Mouse (Mus musculus): ENCODE results near the gene Shmt1.

DNA sequence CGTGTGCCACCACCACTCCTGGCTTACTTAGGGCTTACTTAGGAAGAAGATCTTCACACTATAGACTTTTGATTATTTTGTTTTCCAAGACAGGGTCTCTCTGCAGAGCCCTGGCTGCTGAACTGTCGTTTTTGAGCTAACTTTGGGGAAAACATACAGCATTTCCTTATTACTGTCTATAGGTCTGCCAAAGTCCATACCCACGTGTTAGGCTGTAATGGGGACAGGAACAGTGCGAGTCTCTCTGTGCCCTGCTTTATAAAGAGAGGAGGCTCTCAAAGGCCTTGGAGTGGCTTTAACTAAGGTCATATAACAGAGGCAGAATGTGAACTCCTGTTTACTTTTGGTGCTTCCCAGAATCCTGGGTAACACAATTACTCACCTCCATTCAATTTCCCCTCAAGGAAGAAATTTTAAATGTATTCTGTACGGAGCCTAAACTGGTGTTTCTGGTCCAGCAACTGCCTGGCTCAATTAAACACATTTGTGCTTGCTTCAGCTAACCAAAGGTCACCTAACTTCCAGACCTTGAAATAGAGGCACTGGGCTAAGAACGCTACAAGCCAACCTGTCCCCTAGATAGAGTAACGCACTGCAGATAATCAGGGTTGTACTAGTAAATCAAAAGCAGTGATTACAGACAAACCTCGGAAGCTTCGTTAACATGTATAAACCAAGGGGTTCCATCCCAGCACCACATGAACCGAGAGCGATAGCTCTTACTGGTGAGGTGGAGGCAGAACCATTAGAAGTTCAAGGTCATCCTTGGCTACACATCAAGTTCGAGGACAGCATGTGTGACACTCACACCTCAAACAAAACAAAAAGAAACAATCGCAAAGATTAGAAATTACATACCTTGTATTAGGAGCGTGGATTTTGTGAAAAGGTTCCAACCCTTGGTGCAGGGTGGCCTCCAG lies 1.2 kb downstream of the Shmt1 start:
- TF ChIP-seq CTCF (IDR thresholded peaks at IDR 0.05; ENCODE audit: control insufficient read depth, insufficient read depth, insufficient replicate concordance, low read depth, low read length) (no peak), POLR2A (IDR thresholded peaks at IDR 0.05; ENCODE audit: control insufficient read depth, low read depth, low read length) (no peak)
